Mouse (Mus musculus): ENCODE measurements at regions not wholly inside any gene's neighbourhood (a gene's known extent, or its start where the extent isn't known, plus 50 kb on each side); places are given as distances from the start of the nearest gene placed in this dataset.

DNA sequence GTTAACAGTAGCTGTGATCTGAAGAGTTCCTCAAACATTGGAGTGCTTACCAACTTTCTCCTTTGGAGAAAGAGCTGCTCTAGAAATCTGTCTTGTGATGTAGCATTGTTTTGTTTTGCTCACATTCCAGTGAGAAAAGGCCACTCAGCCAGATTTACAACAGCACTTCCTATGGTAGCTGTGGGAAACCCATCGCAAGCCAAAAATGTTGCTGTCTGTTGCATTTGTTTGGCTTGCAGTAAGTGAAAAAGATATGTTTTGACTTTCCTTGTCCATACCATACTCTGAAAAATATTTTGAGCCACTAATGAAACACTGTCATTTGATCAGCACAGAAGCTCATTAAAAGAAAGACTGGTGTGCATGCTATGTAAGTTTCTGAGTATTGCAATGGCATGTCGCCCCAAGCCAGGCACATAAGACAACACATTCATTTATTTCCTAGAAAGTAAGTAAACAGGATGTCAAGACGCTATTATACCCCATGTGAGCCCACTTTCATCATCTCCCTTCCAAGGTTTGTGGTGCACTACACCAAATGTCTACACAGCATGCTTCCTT lies 66.2 kb downstream of the Car2 start:
- no peak for DNase-seq

DNA sequence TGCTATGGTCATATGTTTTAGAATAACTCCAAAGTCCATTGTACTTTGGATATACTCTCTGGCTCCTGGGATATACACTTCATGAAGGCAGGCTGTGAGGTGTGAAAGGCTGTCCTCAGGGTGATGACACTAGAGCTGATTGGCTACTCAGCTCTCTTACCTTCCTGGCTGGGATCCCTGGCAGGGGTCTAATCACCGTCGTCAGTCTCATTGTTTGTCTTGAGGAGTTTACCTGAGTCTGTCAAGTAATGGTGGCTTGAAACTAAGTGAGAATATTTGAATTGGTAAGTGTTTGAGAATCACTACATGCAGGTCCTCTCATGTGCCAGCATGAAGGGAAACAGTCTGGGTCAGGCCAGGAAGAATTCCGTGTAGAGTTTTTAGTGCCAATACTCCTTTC lies 66.9 kb downstream of the Car2 start:
- DNase-seq: no peak

GRCm38 (mm10) chr3:14957481-14957880 lies 71.4 kb downstream of the Car2 start:
- DNase-seq: no peak

DNA sequence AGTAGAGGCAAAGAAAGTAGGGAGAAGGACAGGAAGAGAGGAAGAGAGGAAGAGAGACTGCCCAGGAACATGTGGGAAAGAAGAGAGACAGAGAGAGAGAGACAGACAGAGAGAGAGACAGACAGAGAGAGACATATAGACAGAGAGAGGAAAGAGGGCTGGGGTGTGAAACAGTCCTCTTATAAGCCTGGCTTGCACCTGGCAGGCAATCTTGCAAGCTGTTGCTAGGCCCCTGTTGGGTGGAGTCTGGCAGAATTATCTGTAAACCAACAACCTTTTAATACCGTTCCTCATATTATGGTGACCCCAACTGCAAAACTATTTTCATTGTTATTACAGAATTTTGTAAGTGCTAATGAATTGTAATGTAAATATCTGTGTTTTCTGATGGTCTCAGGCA lies 72.2 kb downstream of the Car2 start:
- DNase-seq: no peak

DNA sequence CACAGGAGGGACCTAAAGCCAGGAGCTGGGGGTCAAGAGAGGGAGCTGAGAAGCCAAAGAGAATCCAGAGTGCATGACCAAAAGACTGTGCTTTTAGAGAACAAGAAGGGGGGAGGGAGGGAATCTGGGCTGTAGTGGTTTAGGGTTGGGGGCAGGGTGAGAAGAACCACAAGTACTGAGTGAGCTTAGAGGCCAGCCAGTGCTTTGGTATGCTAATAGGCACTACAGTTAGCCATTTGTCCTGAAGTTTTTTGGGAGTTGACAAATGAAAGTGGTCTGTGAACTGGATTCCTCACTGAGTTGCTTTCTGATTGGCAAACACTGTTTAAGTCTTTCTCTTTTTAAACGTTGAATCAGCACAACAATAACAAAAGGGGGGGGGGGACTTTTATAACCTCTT lies 73.5 kb downstream of the Car2 start:
- DNase-seq: no peak

- DNase-seq: no peak
Observed at GRCm38 (mm10) chr3:14964795-14965194, 78.7 kb downstream of the Car2 start.

GRCm38 (mm10) chr3:14965438-14966044 lies 79.5 kb downstream of the Car2 start:
- DNase-seq: no peak

DNA sequence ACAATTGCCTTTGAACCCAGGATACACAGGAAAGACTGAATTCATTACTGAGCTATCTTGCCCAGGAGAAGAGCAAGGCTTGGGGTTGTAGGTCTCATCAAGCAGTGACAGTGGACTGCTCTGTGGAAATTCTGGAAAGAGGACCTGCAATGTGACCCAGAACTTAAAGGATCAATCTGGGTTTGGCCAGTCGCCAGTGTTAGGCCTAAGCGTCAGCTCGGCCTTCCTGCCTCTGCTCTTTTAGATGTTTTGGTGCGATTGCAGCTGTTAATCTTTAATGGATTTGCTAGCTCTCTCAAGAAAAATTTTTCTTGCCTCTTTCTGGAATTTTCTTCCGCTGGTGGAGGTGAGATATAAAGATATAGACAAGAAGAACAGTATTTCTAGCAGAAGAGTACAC lies 81.2 kb downstream of the Car2 start:
- no peak for DNase-seq

DNA sequence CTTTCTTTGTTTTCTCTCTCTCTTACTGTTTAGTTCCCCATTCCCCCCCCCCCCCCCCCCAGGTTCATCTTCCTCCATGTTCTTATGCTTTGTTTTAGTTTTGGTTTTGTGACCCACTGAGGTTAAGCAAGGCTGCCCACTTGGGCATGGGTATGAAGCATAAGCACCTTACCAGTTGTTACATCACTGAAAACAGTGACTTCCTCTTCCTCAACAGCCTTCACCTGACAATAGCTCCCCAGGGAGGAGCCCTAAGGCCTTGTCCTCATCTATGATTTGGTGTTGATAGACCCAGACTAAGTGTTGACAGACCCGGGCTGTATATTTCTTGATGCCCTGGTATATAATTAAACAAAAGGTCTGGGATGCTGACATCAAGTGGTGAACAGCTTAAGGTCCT lies 82.3 kb downstream of the Car2 start:
- peak; percentile 37 to 50 for DNase-seq

DNA sequence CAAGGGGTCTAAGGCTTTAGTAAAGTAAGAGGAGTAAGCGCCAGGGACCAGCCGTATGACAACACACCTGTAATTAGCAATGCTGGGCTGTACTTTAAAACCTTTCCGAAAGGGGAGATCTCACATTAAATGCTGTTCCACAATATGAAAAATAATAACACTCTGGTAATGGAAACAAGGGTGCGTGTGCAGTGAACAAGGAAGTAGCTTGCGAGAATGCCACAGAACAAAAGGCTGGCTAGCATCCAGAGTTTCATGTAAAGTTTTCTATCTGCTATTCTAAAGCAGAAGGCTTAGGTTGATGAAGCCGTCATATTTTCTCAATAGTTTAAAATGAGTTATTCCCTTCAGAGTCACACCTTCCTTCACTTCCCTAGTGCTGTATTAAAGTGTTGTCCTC lies 83.6 kb downstream of the Car2 start:
- DNase-seq: no peak

DNA sequence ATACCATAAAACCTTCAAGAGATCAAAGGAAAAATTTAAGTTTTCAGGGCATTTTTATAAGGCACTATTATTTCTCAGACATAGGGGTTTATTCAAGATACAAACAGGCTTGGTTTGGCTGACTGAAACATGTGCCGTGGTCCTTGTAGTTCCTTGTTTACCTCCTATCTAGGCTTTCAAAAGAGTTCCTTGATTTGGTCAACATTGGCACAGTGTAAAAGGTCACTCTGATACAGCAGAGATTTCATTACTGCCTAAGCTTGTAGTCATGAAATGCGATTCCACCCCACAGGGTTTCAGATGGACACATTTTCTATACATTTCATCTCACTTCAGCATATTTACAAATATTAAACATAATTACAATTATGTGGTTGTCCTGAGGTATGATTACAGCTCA lies 85.6 kb downstream of the Car2 start:
- no peak for DNase-seq

GRCm38 (mm10) chr3:14974758-14975157 lies 88.7 kb downstream of the Car2 start:
- DNase-seq: no peak

DNA sequence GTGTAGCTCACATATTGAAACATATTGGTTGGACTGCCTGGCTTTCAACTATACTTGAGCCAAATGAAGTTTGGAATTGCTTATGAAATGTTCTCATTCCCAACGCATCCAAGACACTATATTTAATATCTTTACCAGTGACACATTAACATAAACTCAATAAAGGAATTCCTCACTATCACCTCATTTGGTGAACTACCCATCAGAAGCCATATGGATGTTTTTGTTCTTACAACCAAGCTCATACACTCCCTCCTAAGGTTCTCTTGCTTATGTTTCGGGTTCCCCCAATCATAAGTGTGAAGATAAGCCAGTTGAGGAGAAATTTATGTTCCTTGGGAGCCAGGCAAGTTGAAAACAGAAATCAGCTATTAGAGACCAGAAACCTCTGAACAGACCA lies 89.1 kb downstream of the Car2 start:
- DNase-seq: no peak

- no peak for DNase-seq
Observed at GRCm38 (mm10) chr3:14979116-14979613, 93.1 kb downstream of the Car2 start.

DNA sequence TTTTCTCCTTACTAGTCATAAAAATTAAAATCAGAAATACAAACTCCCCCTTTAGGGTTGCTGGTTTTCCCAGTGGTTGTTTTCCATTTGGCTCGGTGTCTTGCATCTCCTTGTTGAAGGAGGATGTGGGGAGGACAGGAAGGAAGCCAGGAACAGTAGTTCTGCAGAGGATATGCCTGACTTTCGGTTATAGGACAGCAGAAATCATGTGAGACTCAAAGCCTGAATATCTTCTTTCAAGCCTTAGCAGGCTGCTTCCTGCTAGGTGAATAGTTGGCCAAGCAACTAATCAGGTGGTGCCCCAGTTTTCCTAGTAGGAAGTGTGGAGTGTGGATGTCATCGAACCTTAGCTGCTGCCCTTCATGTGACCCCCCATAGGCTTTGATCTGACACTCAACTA lies 103.6 kb downstream of the Car2 start:
- no peak for DNase-seq

DNA sequence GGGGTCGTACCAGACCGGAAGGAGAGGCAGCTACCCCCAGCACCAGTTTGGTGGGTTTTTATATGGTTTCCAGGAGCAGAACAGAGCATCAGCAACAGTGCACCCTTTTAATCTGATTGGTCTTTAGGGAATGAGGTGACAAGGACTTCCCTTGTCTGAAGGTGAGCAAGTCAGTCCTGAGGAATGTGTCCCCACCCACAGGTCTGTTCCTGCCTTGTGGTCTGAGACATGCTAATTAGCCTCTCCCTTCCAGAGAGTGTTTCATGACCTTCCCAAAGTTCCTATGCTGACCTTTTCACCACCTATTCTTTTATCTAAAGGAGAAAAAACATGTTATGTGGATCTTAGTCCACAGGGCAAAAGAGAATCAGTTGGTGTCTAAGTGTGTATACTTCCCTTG lies 107.9 kb downstream of the Car2 start:
- no peak for DNase-seq

DNA sequence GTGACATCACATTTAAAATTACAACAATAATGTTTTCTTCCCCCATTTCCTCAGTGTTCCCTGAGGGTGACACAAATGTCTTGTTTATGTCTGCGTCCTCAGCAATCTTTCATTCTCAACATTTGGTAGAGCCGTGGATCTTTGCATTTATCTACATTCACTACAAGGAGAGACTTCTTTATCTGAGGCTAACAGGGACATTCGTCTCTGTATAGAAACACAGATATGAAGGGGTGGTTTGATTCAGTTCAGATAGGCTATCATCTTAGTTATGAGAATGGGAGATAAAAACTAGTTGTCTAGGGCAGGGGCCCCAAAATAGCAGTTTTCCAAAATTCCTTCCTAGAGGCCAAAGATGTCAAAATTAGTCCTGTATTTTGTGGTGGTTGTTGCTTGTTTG lies 111.2 kb downstream of the Car2 start:
- DNase-seq: no peak

DNA sequence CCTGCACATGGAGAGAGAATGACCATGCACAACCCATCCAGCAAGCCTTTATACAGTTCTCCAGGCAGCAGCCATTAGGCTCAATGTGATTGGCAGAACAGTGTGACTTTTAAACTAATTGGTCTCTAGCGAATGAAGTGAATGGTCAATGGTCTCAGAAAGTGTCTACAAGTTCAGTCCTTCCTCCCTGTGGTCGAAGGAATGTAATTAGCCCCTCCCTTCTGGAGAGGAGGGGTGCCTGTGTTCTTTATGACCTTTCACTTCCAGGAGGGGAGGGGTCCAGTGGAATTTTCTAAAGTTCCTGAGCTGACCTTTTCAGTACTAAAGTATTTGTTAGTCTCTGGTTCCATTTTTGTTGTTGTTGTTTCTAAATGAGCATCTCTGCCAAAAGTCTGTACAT lies 112.4 kb downstream of the Car2 start:
- no peak for DNase-seq

GRCm38 (mm10) chr3:14999411-14999810 lies 113.3 kb downstream of the Car2 start:
- DNase-seq: no peak

- DNase-seq: no peak
Observed at GRCm38 (mm10) chr3:14999914-15000313, 113.8 kb downstream of the Car2 start.

DNA sequence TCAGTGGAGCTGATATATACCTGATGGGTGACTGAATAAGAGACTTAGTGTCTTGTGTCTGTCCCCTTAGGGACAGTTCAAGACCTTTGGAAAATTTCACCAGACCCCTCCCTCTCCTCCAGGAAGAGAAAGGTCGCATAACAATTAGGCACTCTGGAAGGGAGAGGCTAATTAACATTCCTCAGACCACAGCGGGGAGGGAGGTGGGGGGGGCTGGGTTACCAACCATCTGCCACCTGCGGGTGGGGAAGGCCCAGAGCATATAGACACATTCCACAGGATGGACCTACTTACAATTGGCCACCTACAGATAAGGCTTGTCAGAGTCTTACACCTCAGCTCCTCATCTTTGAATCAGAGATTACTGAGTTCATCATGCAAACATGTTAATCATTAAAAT lies 114.6 kb downstream of the Car2 start:
- no peak for DNase-seq

DNA sequence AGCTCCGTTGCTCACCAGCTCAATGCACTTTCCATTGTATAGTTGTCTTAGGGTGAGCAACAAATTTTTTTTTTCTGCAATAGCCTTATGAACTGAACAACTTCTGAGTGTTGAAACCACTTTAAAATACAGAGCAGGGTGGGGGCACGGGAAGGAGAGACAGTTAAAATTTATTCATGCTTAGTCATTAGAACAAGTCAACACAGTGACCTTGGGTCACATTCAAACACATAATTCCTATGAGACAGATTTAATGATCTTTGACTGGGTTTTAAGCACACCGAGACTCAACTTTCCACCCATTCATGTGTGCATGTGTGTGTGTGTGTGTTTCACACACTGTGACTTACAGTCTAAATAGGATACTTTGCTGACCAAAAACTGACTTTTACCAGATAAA lies 121.7 kb downstream of the Car2 start:
- no peak for DNase-seq

DNA sequence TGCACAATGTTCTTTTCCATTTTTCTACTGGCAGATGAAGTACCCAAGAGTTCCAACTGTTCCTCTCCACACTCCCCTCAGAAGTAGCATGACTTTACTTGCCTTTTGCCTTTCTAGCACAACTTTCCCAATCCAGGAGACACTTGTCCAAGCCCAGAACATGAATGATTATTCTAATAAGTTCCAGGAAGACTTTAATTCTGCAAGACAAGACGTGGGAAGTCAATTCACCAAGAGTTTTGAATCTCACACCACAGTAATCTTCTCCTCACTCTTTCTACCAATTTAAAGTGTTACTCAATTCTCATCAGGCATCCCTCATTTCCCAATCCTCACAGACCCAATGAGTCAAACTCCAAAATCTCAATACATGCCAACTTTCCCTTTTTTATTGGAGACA lies 122.4 kb downstream of the Car2 start:
- no peak for DNase-seq

GRCm38 (mm10) chr3:15009747-15010146 lies 123.7 kb downstream of the Car2 start:
- DNase-seq: no peak

DNA sequence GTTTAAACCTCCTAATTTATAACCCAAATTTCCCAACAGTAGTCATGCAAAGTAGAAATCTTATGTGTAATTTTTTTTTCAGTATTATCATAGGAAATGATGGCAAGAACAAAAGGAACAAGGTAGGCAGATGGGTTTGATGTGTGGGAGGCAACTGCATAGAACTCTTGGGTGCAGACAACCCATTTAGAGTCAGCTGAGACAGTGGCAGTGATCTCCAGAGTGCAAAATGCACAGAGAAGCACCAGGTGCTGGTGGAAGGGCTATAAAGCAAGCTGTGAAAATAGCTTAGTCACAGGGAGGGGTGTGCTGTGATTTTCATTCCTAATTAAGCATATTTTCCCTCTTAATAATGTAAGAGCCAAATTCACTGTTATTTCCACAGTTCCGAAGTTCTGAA lies 130.5 kb downstream of the Car2 start:
- DNase-seq: no peak

Measured in B cell, adult 2 months (primary cell).